Mouse (Mus musculus) spleen, embryonic (tissue): Measurements from ENCODE around the gene Gdi1.

Experiments used
- CTCF ChIA-PET: fragments of 350-600 bp; sonication (Branson Sonifier 250); formaldehyde crosslinking; loops from one replicate; lab custom pipeline; 2022; lab: Charles Lee

Gene Gdi1

GRCm38 (mm10) chrX:74304867-74305700, at the start of gene Gdi1:
Gene Gdi1, plus strand, starts transcription at chrX:74304998.
- CTCF ChIA-PET: interaction anchor here (0.6 kb wide), 1 partner anchor 58 kb away, joined by 3 read pairs; no protein-coding TSS in a partner anchor

- CTCF ChIA-PET: no interaction called here
Measured at GRCm38 (mm10) chrX:74257746-74258145, 47.1 kb upstream of the Gdi1 start.

- CTCF ChIA-PET: no interaction called here
Measured at GRCm38 (mm10) chrX:74269736-74270061, 35.1 kb upstream of the Gdi1 start.

GRCm38 (mm10) chrX:74270062-74270901, 34.5 kb upstream of the Gdi1 start, which contains the start of gene Rpl10:
Gene Rpl10, plus strand, starts transcription at chrX:74270812.
- CTCF ChIA-PET: interaction anchor here (1.1 to 1.3 kb wide), 2 partner anchors 11 to 25 kb away, joined by 3 to 4 read pairs; no protein-coding TSS in a partner anchor

GRCm38 (mm10) chrX:74270902-74271551, 33.8 kb upstream of the Gdi1 start:
- CTCF ChIA-PET: interaction anchor here (0.6 to 1.3 kb wide), 4 partner anchors 10 to 158 kb away, joined by 3 to 4 read pairs (median 3); partner anchors contain the start of gene G6pdx

GRCm38 (mm10) chrX:74273422-74274322, 31.1 kb upstream of the Gdi1 start:
- CTCF ChIA-PET: interaction anchor here (0.6 kb wide), 1 partner anchor 929 kb away, joined by 3 read pairs; no protein-coding TSS in a partner anchor

- CTCF ChIA-PET: no interaction called here
Measured at GRCm38 (mm10) chrX:74277916-74278315, 26.9 kb upstream of the Gdi1 start.

GRCm38 (mm10) chrX:74281041-74281731, 23.6 kb upstream of the Gdi1 start:
- CTCF ChIA-PET: interaction anchor here (1.2 kb wide), 1 partner anchor 10 kb away, joined by 4 read pairs; the partner anchor contains the start of gene Rpl10

GRCm38 (mm10) chrX:74281732-74282394, 22.9 kb upstream of the Gdi1 start, which contains the start of the genes Taz and Dnase1l1:
Gene Taz, plus strand, starts transcription at chrX:74281912.
Gene Dnase1l1, minus strand, starts transcription at chrX:74282337.
- CTCF ChIA-PET: interaction anchor here (1.2 kb wide), 1 partner anchor 11 kb away, joined by 4 read pairs; the partner anchor contains the start of gene Rpl10

GRCm38 (mm10) chrX:74282395-74283091, 22.3 kb upstream of the Gdi1 start:
- CTCF ChIA-PET: no interaction called here

- CTCF ChIA-PET: no interaction called here
Measured at GRCm38 (mm10) chrX:74283092-74283437, 21.7 kb upstream of the Gdi1 start.

GRCm38 (mm10) chrX:74293431-74293830, 11.4 kb upstream of the Gdi1 start:
- CTCF ChIA-PET: no interaction called here

GRCm38 (mm10) chrX:74296538-74297448, 8.0 kb upstream of the Gdi1 start, which contains the start of gene Atp6ap1:
Gene Atp6ap1, plus strand, starts transcription at chrX:74297097.
- CTCF ChIA-PET: interaction anchor here (0.5 kb wide), 1 partner anchor 133 kb away, joined by 4 read pairs; no protein-coding TSS in a partner anchor

GRCm38 (mm10) chrX:74298348-74298747, 6.5 kb upstream of the Gdi1 start:
- CTCF ChIA-PET: no interaction called here

- CTCF ChIA-PET: no interaction called here
Measured at GRCm38 (mm10) chrX:74299721-74300120, 5.1 kb upstream of the Gdi1 start.

GRCm38 (mm10) chrX:74312540-74313464, 8.0 kb downstream of the Gdi1 start, which contains the start of gene Fam50a:
Gene Fam50a, plus strand, starts transcription at chrX:74313033.
- CTCF ChIA-PET: no interaction called here
